Mouse (Mus musculus) lung, adult 10 weeks (tissue): ENCODE measurements around the gene Olfr1208. TPM values are rescaled to one million over a fixed set of nuclear protein-coding genes. Genes with fewer than 3 reads are reported as not detected.

ENCODE experiments used
- polyA plus RNA-seq: library from polyadenylated mRNA; stranded (reverse); fragments of 350-450 nt; fragmentation: Illumina TruSeq; extraction: RNeasy Lipid Tissue Mini Kit (QIAGEN cat#74804); gene quantifications from one replicate; pipeline ENCODE4 v1.2.3, GENCODE M21; 2014; ENCODE audit warnings: low read depth, low replicate concordance; ENCODE audit not compliant: insufficient read depth

Gene Olfr1208
- not detected for polyA plus RNA-seq

GRCm38 (mm10) chr2:88902211-88902610 lies at the start of gene Olfr1208:
Olfr1208 (minus strand) TSS chr2:88902311.

DNA sequence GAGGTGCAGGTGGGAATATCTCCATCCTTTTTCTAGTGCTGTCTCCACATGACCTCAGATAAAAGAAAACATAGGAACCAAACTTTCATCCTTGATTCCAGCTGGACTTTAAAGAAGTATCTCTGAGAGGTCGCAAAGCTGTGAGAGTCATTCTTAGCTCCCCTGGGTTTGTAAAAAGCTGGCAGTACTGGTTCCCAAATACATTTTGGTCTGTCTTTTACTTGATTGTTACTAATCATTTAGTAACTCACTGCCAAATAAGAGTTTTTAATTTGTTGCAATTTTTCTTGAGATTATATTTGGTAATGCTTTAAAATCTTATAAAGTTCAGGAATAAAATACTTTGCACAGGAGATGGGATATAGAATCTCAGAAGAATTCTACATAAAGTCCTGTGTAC lies 35.9 kb upstream of the Olfr1208 start, which contains the start of gene Olfr1211:
TSS of gene Olfr1211 (minus strand) at position 101 of the 400 bp plus-strand sequence.

GRCm38 (mm10) chr2:88915057-88915456 lies 12.9 kb upstream of the Olfr1208 start, which contains the start of gene Olfr1209:
Olfr1209 (minus strand) TSS chr2:88915157.

DNA sequence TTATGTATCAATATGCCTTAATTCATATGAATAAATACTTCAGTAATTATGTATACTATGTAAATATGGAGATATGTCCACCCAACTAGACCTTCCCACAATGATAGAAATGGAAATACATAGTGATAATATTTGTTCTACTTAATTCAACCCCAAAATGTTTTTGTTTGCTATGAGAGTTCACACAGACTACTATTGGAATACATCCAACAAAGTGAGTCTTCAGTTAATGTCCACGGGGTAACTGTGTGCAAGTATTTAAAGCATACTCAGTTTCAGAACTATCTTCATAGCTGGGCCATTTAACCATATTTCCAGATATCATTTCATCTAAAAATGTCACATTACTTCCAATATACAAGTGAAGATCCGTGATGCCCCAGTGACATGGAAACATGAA lies 39.2 kb downstream of the Olfr1208 start, which contains the start of gene Olfr1206:
TSS of gene Olfr1206 (plus strand) at position 301 of the 400 bp plus-strand sequence.

DNA sequence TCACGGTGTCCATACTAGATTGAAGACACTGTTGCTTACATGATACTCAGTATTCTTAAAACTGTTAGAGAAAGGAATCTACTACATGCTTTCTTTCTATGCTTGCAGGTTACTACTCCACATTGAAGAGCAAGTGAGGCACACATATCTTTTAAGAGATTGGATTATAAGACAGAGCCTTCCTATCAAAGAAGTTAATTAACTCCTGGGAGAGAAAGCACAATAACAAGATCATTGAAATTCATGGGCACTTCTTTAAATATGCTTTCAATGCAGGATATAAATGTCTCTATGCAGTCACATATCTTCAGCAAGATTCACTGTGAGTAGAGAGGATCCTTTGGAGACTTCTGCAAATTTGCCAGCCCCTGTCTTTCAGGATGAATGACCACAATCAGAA lies 53.1 kb downstream of the Olfr1208 start, which contains the start of gene Olfr1204:
TSS of gene Olfr1204 (plus strand) at position 301 of the 400 bp plus-strand sequence.

Other genes starting within 250 kb of the Olfr1208 start
- gene Olfr1193, start 226.7 kb downstream of the Olfr1208 start, polyA plus RNA-seq = not detected
- not detected for gene Olfr1195, start 213.1 kb downstream of the Olfr1208 start, polyA plus RNA-seq
- not detected for gene Olfr1196, start 197.7 kb downstream of the Olfr1208 start, polyA plus RNA-seq
- gene Olfr1197, start 169.9 kb downstream of the Olfr1208 start, polyA plus RNA-seq = not detected
- gene Olfr1198, start 150.9 kb downstream of the Olfr1208 start, polyA plus RNA-seq = not detected
- gene Olfr1199, start 141.8 kb downstream of the Olfr1208 start, polyA plus RNA-seq = not detected
- not detected for gene Olfr1200, start 131.8 kb downstream of the Olfr1208 start, polyA plus RNA-seq
- gene Olfr1201, start 109.3 kb downstream of the Olfr1208 start, polyA plus RNA-seq = not detected
- not detected for gene Olfr1202, start 87.8 kb downstream of the Olfr1208 start, polyA plus RNA-seq
- gene Olfr1205, start 72.6 kb downstream of the Olfr1208 start, polyA plus RNA-seq = not detected
- not detected for gene Olfr1204, start 53.0 kb downstream of the Olfr1208 start, polyA plus RNA-seq
- gene Olfr1206, start 39.1 kb downstream of the Olfr1208 start, polyA plus RNA-seq = not detected
- not detected for gene Olfr1209, start 12.8 kb upstream of the Olfr1208 start, polyA plus RNA-seq
- not detected for gene Olfr1211, start 35.8 kb upstream of the Olfr1208 start, polyA plus RNA-seq
- not detected for gene Olfr1212, start 51.7 kb upstream of the Olfr1208 start, polyA plus RNA-seq
- not detected for gene Gm13762, start 78.0 kb upstream of the Olfr1208 start, polyA plus RNA-seq
- not detected for gene Olfr1214, start 90.3 kb upstream of the Olfr1208 start, polyA plus RNA-seq
- not detected for gene Olfr1215, start 104.7 kb upstream of the Olfr1208 start, polyA plus RNA-seq
- not detected for gene Olfr1216, start 116.0 kb upstream of the Olfr1208 start, polyA plus RNA-seq
- gene Olfr1217, start 129.8 kb upstream of the Olfr1208 start, polyA plus RNA-seq = not detected
- not detected for gene Olfr1218, start 158.9 kb upstream of the Olfr1208 start, polyA plus RNA-seq
- gene Olfr1219, start 181.2 kb upstream of the Olfr1208 start, polyA plus RNA-seq = not detected
- gene Olfr1220, start 204.5 kb upstream of the Olfr1208 start, polyA plus RNA-seq = not detected
- gene Olfr1221, start 215.0 kb upstream of the Olfr1208 start, polyA plus RNA-seq = not detected
- not detected for gene Olfr1222, start 230.7 kb upstream of the Olfr1208 start, polyA plus RNA-seq
- gene Olfr1223, start 249.2 kb upstream of the Olfr1208 start, polyA plus RNA-seq = not detected